In the genomic region with DNA sequence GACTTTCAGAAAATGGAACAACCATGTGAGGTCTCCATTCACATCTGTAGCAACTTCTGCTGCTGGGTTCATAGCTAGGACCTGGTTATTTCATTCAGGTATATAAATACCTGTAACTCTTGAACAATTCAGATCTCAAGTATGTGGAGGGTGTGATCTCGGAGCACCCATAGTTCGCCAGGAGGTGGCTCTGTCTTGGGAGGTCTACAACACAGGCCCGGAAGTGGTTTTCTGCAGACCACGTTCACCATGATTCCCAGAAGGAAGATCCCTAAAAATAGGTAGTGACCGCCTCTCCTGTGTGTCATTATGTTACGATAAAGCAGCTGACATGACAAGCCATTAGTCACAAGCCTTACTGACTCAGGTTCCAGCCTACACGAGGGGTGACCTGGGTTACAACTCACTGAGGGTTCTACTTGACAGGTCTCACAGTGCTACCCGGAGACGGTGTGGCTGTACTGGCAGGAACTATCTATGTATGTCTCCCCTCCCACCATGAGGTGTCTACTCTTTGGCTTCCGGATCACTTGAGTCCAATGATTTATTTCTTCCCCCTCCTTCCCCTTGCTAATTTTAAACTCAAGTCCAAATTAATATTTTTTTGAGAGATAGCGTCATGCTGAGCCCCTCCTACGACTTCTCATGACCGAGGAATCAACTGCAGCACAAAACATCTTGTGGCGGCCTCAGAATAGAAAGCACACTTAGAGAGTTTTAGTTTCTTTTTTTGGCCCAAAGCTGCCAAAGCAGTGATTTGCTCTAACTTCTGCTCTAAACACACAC, we compare ENCODE assay signal across 9 mouse cellular contexts. TPM values are rescaled to one million over a fixed set of nuclear protein-coding genes. Genes with fewer than 3 reads are reported as not detected.
DNase-seq lines count a peak whose midpoint lies in the region; ATAC-seq and TF ChIP-seq lines count a peak whose summit lies in the region.
"Had no signal": no experiment of that assay in that cellular context is flagged by ENCODE, and none has a peak within 500 bp of the region (broad histone marks: within the 10 kb centered on the region; RNA-seq: fewer than 3 reads in every experiment).

No protein-coding gene starts in this region.

- 94% methylated on average over 14 of the region's 14 CpGs for WGBS in forebrain, embryonic 11.5 days

- TF ChIP-seq CTCF in layer of hippocampus, adult 2 months (conservative IDR thresholded peaks at IDR 0.05) = no peak

- DNase-seq in layer of hippocampus, adult 2 months (ENCODE audit: low spot score in 2 of 2) = no peak
- no peak for DNase-seq in layer of hippocampus, postnatal 10 days (ENCODE audit: low spot score in 2 of 2)
- DNase-seq in T-cell, adult 2 months (ENCODE audit: low spot score) = peak; percentile 37
- no peak for DNase-seq in forebrain, embryonic 11.5 days (ENCODE audit: low spot score)
- DNase-seq in ovary, postnatal 10 days (ENCODE audit: low spot score) = no peak
- DNase-seq in urinary bladder, postnatal 10 days (ENCODE audit: low spot score) = no peak

- no peaks in the 10 kb centered on the region for H3K9me3 ChIP-seq in forebrain, embryonic 11.5 days (ENCODE audit: control insufficient read depth, low read length)
- H3K9me3 ChIP-seq: midbrain, embryonic 12.5 days had no signal

- H3K27me3 ChIP-seq in forebrain, embryonic 11.5 days (ENCODE audit: control insufficient read depth, insufficient read depth, low read length) = no peaks in the 10 kb centered on the region
- H3K27me3 ChIP-seq: midbrain, embryonic 12.5 days had no signal

- H3K4me3 ChIP-seq in layer of hippocampus, adult 2 months = no peak overlapping the region
- no peak overlapping the region for H3K4me3 ChIP-seq in forebrain, embryonic 11.5 days (ENCODE audit: low read depth, low read length)
- H3K4me3 ChIP-seq: midbrain, embryonic 12.5 days had no signal

- no peaks in the 10 kb centered on the region for H3K36me3 ChIP-seq in forebrain, embryonic 11.5 days (ENCODE audit: control insufficient read depth, insufficient read depth, low read length)
- H3K36me3 ChIP-seq: midbrain, embryonic 12.5 days had no signal

- peak; percentile 30 to 54; a peak in 2 of 4 replicates for ATAC-seq in hematopoietic stem cell, adult 5-6 weeks (replicated peaks in 1 of 2; ENCODE audit: insufficient read depth in 1 of 2, low FRiP score in 2 of 2, low TSS enrichment in 1 of 2, low read depth in 1 of 2, poor library complexity in 2 of 2, severe bottlenecking in 2 of 2)
- ATAC-seq in neutrophil, adult 5-6 weeks (ENCODE audit: extremely low read depth, insufficient number of reproducible peaks, low FRiP score, poor library complexity, severe bottlenecking) = peak; percentile 39; the same call in 1 of the 2 replicates
- ATAC-seq in forebrain, embryonic 11.5 days (replicated peaks; ENCODE audit: low FRiP score) = no peak

- no peak overlapping the region for H3K9ac ChIP-seq in forebrain, embryonic 11.5 days (ENCODE audit: low read length)
- H3K9ac ChIP-seq: midbrain, embryonic 12.5 days had no signal

- no peak overlapping the region for H3K4me2 ChIP-seq in forebrain, embryonic 11.5 days (ENCODE audit: low read depth, low read length, severe bottlenecking)
- H3K4me2 ChIP-seq: midbrain, embryonic 12.5 days had no signal

- H3K27ac ChIP-seq in layer of hippocampus, adult 2 months = peak overlapping the region; percentile 18; the same call in 1 of the 2 replicates
- H3K27ac ChIP-seq in forebrain, embryonic 11.5 days (ENCODE audit: low read depth, low read length) = no peak overlapping the region
- H3K27ac ChIP-seq: midbrain, embryonic 12.5 days had no signal

- no peaks in the 10 kb centered on the region for H3K4me1 ChIP-seq in forebrain, embryonic 11.5 days (replicated peaks; ENCODE audit: control insufficient read depth, insufficient read depth, low read length)
- H3K4me1 ChIP-seq: midbrain, embryonic 12.5 days had no signal

RNA-seq across cellular contexts. Expression of a gene that starts 44.2 kb away (rescaled TPM):
- under 1 TPM; 0.27 to 0.54 TPM for total RNA-seq in layer of hippocampus, adult 2 months (2021)
- total RNA-seq in layer of hippocampus, postnatal 10 days (2021) = 1 to 10 TPM in 1 of 2 experiments, under 1 TPM in 1; 0.76 to 1.3 TPM
- 1.8 and 2.8 TPM in 2 replicates for total RNA-seq in hematopoietic stem cell, adult 5-6 weeks (2017)
- total RNA-seq in neutrophil, adult 5-6 weeks (2017) = 0.47 and 0.61 TPM in 2 replicates
- 155 and 169 TPM in 2 replicates for polyA plus RNA-seq in forebrain, embryonic 11.5 days (2014; fragmentation: Nextera tagmentation; extraction: Ambion mirVana)
